Mouse (Mus musculus) left cerebral cortex, postnatal 14 days (tissue): Measurements from ENCODE around the gene Glrx. TPM values are rescaled to one million over a fixed set of nuclear protein-coding genes. Genes with fewer than 3 reads are reported as not detected.

Experiments used
- DNase-seq, 2 experiments: peaks; one replicate each; pipeline ENCODE4 v3.0.0; 2021 to 2022; ENCODE audit warnings: low spot score in 2 of 2, mixed read lengths in 1 of 2
- intact Hi-C: fragments of 180-260 bp; cut with DNase I; formaldehyde crosslinking; loops from one replicate; pipeline ENCODE4 v1.15.1; 2025
- total RNA-seq, 2 experiments: library from RNA; stranded (reverse); gene quantifications; 2 replicates each; pipeline ENCODE4 v1.2.3; 2021

Gene Glrx
- total RNA-seq, 2 experiments from 2014 or later = 64.5 to 64.8 TPM

- intact Hi-C loops = loop anchor here (5.0 kb wide), 1 partner anchor 79 kb away; no protein-coding TSS in a partner anchor
- DNase-seq = no peak
Measured at GRCm38 (mm10) chr13:75876592-75876991, 36.9 kb downstream of the Glrx start.

DNA sequence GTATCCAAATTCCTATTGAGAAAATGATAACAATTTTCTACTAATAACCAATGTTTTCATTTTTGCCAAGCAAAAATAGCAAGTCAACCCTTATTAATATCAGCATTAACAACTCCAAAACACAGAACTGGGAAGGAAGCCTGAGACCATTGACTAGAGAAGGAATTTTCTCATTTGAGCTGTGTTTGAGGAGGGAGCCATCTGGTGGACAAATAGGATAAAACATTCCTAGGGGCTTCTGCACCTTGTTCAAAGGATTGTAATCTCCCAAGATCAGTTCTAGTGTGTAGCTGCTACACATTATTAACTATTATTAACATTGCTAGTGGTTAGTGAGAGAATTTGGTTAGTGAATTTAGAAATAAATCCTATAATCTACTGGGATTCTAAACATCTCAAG lies 38.2 kb downstream of the Glrx start:
- peak; percentile 79 to 83 for DNase-seq
- intact Hi-C loops = loop anchor here (2.0 to 5.0 kb wide), 2 partner anchors 81 to 651 kb away; no protein-coding TSS in a partner anchor

DNA sequence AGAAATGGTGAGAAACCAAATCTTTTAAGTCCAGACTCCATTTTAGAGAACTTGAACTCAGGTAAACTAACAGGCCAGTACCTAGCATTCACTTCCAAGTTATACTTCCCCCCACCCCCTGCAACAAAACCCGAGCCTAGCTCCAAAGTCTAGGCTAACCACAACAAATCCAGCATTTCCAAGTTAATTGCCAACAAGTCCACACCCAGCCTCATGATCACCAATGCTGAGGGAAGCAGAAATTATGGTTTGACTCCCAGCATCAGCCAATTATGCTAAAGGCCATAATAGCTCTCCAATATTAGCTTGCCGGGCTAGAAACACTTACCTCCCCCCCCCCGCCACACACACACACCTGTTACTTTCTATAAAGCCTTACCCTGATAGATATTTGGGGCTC lies 40.1 kb downstream of the Glrx start:
- DNase-seq = no peak
- intact Hi-C loops = loop anchor here (2.0 to 5.0 kb wide), 2 partner anchors 82 to 653 kb away; no protein-coding TSS in a partner anchor

- no peak for DNase-seq
- intact Hi-C loops = no loop called here
Measured at GRCm38 (mm10) chr13:75880501-75880900, 40.8 kb downstream of the Glrx start.

DNA sequence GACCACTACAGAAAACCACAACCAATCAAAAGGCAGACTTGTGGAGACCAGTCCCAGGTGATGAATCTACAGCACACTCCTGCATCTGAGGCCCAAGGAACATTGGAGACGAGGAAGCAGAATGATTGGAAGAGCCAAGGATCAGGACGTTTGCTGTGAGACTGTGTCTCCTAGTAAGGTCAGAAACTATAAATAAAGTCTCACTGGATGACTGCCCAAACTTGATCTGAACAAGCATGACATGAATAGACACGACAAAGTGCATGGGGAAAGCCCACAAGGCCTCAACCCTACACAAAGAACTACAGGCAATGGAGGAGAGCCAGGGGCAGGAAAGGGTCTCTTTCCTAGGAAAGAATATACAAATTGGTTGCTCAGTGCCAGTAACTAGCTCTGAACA lies 44.1 kb downstream of the Glrx start:
- no peak for DNase-seq
- intact Hi-C loops = no loop called here

DNA sequence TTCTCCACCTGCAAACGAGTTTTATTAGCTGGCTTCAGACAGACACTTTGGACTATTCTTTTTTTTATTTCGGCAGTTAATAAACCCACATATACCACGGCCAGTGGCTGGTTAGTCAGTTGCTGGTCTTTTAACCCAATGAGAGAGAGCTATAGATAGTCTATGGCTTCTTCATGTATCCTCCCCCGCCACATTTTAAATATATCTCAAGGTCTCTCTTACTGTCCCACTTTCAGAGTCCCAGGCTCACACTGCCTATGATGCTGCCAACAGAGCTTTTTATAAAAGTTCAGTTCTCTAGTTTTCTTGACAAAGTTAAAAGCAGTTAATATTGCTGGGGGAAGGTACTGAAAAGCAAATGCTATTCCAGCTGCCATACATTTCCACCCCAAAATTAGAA lies 52.2 kb downstream of the Glrx start:
- intact Hi-C loops = no loop called here
- peak in 1 of 2 experiments; percentile 49 for DNase-seq

DNA sequence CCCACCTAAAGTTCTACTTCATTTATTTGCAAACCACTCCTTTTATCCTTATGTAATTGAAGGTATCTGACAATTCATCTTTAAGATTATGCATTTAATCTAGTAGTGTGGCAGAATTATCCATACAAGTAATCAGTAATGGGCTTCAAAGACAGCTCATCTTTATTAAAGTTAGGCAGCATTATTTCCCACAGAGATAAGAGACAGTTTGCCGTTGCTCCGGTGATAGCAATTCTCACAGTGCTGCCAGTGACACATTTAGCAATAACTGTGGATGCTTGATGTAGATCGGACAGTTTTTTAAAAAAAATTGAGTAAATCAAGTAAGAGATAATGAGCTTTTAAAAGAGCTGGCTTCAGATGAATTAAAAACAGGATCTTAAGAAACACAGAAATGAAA lies 52.6 kb downstream of the Glrx start:
- intact Hi-C loops = no loop called here
- no peak for DNase-seq

GRCm38 (mm10) chr13:75892876-75893275 lies 53.2 kb downstream of the Glrx start:
- intact Hi-C loops = no loop called here
- no peak for DNase-seq

Other genes starting within 250 kb of the Glrx start
- 10 to 100 TPM; 40.3 to 43.0 TPM for gene Ell2, start 133.1 kb upstream of the Glrx start, total RNA-seq
- 10 to 100 TPM; 15.3 to 17.3 TPM for gene Rhobtb3, start 104.1 kb downstream of the Glrx start, total RNA-seq
- not detected for gene Spata9, start 127.3 kb downstream of the Glrx start, total RNA-seq
- gene Rfesd, start 178.9 kb downstream of the Glrx start, total RNA-seq = 10 to 100 TPM; 15.8 to 16.3 TPM
- gene Gpr150, start 217.1 kb downstream of the Glrx start, total RNA-seq = 1 to 10 TPM; 1.7 to 3.0 TPM